Mouse (Mus musculus): ENCODE data around the gene Enox1.

Gene Enox1

DNA sequence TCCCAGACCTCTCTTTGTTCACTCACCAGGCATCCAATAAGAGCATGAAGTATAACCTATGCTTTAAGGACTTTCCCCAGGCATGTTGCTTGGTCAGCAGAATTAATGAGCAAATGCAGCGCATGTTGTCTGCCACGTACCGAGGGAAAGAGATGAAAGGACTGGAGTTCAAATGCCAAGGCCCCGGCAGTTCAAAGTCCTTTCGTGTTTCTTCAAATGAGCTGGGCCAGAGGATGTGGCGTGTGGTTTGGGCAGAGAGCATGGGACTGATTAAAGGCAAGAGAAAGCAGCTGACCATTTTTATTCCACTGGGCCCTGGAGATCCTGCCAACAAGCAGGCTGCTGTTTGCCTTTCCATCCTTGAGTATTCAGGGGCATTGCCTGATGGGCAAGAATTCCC lies 460.7 kb downstream of the Enox1 start:
- DNase-seq (ENCODE audit: low read depth, low spot score): no peak

DNA sequence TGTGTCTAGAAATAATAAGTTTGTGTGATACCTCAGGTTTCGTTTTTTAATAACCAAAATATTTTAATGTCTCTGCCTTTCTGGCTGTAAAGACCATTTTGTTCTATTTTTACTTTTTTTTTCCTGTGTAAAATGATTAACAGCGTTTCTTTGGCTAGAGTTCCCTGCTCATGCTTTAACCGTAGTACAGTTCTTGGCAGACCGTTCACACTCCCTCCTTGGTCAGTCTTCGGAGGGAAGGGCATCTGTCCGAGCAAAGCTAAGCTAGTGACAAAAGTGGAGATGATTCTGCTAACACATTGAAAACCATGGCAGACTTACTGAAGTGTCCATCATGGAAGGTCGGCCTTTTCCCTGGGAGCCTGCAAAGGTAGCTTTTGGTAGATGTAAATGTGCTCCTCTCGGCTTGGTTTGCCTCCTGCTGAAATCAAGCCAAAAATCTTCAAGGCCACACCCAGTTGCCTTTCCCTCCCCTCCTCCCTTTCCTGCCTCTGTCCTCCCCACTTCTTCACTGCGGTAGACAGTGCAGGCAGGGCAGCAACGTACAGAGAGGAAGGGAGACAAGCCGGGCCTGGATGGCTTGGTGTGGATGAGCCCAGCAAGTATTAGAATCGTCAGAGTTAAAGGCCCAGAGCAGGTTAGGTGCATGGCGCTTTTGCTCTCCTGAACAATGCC lies 461.7 kb downstream of the Enox1 start:
- DNase-seq (ENCODE audit: low read depth, low spot score): no peak

DNA sequence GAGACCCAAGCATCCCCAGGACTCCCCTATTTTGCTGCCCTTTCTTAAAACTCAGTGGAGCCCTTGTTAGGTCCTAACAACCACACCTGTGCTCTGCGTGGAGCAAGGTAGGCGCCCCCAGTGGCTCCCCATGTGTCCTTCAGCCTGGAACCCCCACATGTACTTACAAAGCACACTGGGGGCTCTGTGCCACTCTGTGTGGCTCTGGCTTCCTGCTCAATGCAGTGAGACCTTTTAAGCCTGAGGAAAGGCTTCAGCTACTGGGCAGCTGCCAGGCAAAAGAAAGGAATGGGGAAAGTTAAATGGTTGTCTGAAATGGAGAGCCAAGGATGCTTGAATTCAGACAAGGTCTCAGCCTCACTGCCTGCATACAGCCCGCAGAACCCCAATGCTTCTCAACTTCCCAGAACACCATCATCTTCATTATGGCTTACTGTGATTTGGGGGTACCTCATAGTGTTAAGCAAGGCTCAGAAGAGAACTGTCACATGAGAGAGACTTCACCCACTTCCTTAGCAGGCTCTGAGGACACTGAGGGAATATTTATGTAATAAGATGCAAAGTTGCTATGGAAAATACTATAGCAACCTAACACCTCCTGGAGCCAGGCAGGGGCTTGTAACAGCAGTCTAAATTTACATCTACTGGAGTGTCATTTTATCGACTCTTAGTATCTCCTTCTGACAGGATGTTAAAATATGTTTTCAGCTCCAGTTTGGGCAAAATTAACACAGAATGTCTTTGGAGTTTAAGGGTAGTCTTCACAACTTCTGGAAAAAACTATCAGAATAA lies 465.1 kb downstream of the Enox1 start:
- no peak for DNase-seq (ENCODE audit: low read depth, low spot score)

DNA sequence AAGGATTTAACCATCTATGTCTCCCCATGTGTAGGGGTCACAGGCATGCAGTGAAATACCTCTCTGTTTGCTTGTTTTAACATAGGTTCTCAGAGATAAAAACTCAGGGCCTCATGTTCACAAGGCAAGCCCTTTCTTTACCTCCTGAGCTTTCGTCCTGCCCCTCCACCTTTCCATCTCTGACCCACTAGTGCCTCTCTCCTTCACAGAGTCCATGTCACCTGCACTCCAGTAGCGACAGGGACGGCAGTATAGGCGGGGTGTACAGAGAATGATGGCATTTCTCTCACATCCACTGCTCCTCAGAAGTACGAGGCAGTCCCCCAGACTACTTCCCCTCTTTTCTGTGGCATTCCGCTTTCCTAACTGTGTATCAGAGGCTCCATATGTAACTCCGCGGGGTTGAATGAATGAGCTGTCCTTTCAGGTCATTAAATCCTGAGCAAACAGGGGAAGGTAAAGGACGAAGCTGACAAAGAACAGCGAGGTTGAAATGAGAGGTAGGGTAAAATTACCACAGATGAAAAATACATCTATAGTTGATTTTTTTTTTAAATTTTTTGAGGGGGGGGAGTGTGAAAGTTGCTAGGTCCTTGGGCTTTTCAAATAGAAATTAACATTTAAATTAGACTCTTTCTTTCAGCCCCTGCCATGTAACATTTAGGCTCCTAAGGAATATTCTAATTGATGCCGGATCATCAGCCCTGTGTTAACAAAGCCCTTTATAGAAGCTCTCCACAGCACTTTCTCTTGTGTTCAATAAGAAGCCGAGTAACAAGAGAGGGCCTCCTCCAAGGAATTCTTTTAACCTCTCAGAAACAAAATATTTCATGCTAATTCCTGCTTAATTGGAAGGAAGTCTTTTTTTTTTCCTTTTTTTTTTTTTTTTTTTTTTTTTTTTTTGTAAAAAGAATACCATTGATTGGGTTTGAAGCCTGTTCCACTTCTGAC lies 470.3 kb downstream of the Enox1 start:
- no peak for DNase-seq (ENCODE audit: low read depth, low spot score)

DNA sequence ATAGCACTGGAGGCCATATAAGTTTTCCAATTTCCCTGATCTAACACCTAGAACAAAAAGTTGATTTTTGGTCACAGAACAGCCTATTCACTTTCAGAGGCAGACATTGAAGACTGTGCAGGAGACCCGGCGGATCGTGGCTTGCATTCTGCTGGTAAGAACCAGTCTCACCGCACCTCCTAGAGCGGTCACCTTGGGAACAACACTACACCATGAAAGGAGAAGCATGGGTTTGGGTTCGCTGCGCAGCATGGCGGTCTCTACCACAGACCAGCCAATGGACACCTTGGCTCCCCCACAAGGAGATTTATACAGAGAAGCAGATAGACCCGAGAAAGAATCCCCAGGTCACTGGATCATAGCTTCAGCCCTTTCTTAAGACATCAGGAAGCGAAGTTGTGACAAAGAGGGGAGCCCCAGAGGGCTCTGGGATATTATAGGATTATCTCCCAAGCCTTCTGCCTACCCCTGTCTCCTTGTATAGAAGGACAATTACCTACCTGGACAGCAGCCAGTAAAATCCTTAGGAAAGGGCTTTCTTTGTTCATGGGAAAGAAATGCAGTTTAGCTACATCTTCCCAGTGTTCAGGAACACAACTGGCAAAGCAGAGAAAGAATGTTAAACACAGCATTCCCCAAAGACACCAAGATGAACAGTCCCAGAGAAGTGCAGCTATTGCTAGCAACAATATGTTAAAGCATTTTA lies 476.1 kb downstream of the Enox1 start:
- no peak for DNase-seq (ENCODE audit: low read depth, low spot score)

DNA sequence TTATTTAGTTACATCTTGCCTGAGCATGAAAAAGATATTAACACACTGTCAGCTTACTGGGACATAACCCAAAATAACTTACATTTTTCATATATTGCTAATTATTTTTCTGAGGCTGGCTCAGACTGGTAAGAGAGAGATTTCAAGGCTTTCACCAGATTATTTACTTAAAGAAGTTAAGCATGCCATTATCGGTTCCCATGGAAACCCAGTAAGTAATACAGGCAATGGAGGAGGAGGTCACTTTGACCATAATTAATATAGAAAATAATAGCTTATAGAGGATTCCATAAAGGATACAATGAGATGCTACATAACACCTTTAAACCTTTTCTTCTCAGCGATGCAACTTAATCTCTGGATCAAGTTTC lies 476.6 kb downstream of the Enox1 start:
- no peak for DNase-seq (ENCODE audit: low read depth, low spot score)

DNA sequence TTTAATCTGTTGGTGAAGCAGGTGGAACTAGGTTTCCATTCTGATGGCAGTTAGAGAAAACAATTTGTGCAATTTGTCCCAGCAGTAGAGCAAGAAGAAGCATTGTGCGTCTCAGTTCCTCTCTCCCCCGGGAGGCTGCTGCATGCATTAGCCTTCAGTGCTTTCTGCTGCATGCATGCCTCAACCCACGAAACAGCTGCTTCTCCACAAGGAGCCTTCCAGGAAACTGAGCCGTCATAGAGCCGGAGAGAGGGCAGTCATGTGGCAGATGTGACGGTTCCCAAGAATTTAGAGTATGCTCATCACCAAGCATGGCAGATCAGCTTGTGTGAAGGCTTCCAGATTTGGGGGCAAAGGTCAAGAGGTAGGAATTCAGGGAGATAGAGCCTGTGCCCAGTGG lies 480.4 kb downstream of the Enox1 start:
- no peak for DNase-seq (ENCODE audit: low read depth, low spot score)

DNA sequence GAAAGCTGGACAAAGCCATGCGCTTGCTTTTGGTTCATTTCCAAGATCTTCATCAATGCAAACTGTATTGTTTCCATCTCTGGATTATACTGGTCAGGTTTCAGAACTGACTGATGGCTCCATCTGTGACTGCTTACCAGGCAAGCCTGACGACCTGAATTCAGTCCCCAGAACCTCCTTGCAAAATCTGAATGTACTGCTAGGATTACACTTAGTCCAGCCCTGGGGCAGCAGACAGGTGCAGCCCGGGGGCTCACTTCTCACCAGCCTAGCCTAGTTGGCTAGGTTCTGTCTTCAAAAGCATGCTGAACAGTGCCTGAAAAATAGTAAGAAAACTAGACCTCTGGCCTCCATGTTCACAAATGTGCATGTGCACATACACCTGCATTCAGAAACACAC lies 481.6 kb downstream of the Enox1 start:
- DNase-seq (ENCODE audit: low read depth, low spot score): no peak

DNA sequence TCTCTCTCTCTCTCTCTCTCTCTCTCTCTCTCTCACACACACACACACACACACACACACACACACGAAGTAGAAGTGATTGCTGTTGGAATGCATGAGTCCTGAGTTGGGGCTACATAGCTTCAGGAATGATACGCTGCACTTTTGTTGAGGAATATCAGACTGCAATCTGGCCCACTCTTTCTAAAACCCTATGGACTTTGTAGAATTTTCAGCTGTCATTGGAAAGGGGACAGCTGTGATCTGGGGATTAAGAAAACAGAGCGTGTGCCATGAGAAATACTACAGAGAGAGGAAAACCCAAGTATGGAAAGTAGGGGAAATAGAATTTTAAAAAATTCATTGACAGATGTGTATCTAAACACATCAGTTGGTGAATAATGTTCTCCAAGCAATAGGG lies 482.1 kb downstream of the Enox1 start:
- DNase-seq (ENCODE audit: low read depth, low spot score): no peak

DNA sequence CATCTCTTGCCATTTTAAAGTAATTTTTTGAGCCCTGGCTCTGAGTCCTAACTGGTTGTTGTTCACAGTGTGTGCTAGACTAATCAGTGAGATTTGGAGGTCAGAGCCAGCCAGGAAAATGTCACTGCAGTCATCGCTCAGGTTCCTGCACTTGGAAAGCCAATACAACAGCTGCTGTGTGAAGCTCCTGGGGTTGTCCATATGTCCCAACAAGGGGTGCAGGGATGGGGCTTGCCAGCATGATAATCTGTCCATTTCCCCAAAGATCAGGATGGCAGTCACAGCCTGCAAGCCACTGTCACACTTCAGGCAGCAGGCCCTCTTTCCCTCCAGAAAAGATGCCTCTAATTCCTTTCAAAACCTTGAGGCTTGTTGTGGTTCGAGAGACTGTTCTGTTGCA lies 483.0 kb downstream of the Enox1 start:
- no peak for DNase-seq (ENCODE audit: low read depth, low spot score)

DNA sequence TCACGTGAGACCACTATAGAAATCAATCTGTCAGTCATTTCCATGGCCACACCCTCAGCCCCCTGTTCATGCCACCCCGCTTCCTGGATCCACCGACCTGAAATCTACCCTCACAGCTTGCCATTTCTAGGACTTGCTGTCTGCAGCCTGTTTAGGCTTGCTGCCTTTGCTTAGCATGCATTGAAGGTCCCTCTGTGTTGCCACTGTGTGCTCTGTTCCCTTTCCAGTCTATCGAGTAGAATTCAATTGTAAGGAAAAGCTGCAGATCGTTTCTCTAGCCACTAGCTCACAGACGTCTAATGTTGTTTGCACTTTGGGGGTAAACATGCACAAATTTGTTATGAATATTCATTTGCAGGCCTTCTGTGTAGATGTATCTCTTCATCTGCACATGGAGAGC lies 485.8 kb downstream of the Enox1 start:
- DNase-seq (ENCODE audit: low read depth, low spot score): no peak

DNA sequence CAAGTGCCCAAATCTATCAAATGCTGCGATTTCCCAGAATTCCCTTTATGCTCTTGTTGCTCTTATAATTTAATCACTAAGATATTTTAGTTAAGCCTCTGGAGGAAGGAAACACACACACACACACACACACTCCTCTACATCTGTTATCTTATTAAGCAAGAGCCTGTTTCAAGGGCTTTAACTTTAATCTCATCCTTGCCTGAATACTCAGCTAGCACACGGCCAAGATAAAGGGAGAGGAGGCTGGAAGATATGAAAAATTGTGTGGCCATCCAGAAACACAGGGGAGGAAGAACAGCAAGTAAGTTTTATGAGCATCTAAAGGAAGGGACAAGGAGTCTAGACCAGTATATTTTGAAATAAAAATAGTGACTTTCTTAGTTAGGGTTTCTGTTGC lies 489.6 kb downstream of the Enox1 start:
- DNase-seq (ENCODE audit: low read depth, low spot score): no peak

DNA sequence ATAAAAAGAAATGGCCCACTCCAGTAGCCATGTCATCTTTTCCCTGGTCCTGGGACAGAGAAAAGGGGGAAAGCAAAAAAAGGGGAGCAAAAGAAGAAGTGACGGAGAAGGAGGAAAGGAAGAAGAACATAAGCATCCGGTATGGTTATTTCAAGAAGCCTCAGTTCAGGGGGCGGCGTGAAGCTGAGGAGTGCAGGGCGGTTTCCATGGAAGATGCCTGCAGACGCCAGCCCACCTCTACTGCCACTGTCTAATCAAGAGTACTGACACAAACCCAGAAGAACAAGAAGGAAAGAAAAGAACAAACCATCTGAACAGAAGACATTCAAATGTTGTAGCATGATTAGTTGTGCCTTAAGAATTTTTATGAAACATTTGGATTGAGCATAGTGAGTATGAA lies 490.5 kb downstream of the Enox1 start:
- DNase-seq (ENCODE audit: low read depth, low spot score): no peak

DNA sequence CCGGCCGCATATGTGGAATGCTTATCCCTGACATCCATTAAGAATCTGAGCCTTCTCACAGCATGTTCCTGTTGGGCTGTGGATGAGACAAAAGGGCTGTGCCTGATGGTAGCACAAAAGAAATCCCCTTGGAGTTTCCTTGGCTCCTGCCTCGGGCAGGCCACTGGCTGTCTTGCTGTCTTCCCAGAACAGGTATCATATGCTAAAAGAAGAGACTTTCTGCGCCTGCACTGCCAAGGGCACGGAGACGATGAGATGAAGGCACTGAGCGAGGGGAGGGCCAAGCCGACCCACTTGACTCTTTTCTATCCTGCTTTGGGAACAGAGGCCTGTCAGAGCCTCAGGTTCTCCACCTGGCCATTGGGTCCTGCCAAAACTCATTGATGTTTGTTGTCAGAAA lies 491.7 kb downstream of the Enox1 start:
- DNase-seq (ENCODE audit: low read depth, low spot score): no peak

DNA sequence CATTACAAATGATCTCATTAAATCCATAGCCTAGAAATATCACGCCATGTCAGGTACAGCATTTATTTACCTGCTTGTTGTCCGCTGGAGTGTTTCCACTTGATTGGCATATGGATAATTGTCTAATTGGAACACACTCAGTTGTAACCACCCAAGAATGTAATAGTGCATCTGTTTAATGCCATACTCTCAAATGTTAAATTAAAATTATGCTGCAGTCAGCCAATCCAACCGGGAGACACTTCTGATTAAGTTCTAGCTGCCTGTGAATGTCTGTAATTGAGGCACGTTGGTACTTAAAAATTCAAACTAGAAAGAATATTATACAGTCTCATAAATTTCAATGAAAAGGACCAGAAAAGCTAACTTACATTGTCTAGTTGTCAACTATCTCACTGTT lies 502.2 kb downstream of the Enox1 start:
- DNase-seq (ENCODE audit: low read depth, low spot score): no peak

DNA sequence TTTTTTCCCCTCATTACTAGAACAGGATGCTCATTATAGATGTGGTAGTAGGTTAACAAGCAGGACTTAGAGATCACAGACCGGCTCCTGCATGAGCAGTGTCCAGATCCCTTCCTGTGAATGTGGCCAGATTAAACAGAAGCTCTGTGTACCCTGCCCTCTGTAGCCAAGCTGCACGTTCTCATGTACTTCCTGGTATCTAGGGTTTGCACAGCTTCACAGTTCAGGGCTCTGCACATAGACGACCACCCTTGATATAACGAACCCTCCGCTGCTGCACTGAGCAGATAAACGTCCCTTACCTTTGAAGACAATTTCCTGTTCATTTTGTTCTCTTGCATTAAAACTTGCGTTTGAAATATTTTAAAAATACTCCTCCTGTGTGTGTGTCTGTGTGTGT lies 505.7 kb downstream of the Enox1 start:
- no peak for DNase-seq (ENCODE audit: low read depth, low spot score)

DNA sequence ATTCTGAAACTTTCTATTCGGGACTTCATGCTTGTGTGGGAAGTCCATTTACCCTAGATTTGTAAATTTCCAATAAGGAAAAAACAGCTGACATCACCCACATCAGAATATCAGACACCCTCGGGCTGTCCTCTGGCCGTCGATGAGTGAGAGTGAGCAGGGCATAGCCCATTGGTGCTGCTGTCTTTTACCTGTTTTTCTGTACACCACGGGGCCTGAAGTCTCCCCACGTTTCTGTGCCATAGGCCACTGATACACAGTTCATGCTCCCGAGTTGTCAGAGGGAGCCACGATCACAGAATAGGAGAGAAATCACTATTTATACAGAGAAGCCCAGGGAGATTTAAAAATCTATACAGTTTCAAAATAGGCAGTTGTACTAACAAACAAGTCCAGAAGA lies 506.4 kb downstream of the Enox1 start:
- DNase-seq (ENCODE audit: low read depth, low spot score): no peak

DNA sequence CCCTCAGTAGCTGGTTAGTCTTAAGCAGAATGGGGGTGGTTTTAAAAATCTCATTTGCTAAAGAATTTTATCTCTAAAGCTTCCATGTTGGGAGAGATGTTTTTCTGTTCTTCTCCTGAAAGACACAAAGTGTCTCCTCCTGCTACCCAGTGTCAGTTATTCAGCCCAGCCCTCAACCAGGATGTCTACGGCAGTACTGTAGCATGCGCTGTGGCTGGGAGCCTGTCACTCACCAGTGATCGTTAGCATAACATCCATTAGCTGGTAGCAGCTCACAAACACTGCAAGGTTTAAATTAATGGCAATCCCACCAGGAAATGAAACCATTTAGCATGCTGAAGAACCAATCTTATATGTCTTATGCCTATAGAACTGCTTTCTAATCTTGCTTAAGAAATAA lies 511.5 kb downstream of the Enox1 start:
- no peak for DNase-seq (ENCODE audit: low read depth, low spot score)

DNA sequence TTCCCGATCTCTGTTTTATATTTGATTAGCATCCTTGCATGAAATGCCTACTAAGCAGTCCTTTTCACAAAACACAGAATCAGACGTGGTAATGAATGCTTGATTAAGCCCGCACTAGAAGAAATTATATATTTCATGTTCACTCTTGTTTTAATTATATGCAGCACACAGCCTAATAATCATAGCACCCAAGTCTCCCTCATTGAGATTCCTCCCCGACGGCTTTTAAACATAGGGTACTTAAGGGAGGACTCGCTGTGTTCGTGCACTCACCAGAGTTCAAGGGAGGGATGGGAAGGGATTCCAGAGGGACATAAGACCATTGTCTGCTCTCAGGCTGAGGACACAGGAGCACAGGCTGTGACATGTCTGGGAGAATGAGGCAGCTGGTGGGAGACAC lies 512.9 kb downstream of the Enox1 start:
- DNase-seq (ENCODE audit: low read depth, low spot score): no peak

DNA sequence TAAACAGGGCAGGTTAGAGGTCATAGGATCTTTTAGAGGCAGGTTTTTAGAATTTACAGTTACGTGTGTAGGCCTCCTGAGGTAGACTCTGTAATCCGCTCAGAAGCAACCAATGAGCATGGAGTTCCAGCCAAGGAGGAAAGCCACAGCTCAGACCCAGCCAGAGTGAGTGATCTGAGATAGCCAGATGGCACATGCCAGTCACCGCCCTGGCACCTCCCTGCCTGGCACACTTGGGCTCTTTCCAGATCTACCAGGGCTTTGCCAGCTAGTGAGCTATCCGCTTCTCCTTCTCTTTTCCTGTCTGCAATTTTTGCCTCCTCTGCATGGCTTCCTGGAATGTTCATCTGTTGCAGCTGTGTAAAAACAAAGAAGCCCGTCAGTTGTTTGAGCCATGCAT lies 514.4 kb downstream of the Enox1 start:
- no peak for DNase-seq (ENCODE audit: low read depth, low spot score)

DNA sequence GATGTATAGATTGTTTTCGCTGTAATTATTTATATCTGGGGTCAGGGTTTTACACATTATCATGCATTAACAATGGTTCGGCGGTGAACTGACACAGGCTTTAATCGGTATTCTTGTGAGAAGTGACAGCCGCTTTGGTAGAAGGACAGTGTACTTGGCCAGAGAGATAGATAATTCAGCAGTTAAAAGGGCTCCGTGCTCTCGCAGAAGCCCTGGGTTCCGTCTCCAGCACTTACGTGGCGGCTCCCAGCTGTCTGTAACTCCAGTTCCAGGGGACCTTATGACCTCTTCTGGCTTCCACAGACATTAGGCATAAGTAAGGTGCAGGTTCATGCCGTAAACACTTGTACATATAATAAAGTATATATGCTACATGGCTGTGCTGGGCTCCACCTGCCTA lies 515.4 kb downstream of the Enox1 start:
- no peak for DNase-seq (ENCODE audit: low read depth, low spot score)

DNA sequence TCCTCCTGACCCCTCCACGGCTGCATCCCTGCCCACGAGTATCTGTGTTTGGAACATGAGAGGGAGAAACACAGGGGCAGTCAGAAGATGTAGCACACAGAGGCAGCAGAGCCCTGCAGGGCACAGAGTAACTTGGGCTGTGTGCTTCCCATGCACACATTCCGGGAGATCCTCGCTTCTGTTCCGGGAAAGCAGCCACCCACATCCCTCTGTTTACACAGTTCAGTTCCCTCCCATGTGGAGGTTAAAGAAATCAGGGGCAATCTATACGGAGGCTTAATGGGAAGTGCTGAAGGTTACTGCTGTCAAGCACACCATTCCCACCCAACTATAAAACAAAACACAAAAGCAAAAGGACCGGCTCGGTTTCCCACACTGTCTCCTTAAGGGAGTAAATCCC lies 516.6 kb downstream of the Enox1 start:
- no peak for DNase-seq (ENCODE audit: low read depth, low spot score)
